Mouse (Mus musculus) liver, adult (tissue): ENCODE measurements around the gene Hexdc.

Source experiments
- GATA4 ChIP-seq: IDR thresholded peaks from 2 replicates; pipeline ENCODE4 v1.6.1; 2014; ENCODE audit warnings: mild to moderate bottlenecking, low read length; ENCODE audit not compliant: insufficient replicate concordance

Gene Hexdc

GRCm38 (mm10) chr11:121259160-121260100 is 55.2 kb downstream of the Hexdc start, which contains the start of gene Foxk2:
TSS of gene Foxk2 (plus strand) at chr11:121259990.
- TF ChIP-seq GATA4 = no peak

GRCm38 (mm10) chr11:121260211-121260906 is 56.1 kb downstream of the Hexdc start:
- TF ChIP-seq GATA4 = no peak

- TF ChIP-seq GATA4 = no peak
Observed at GRCm38 (mm10) chr11:121261074-121261473, 56.8 kb downstream of the Hexdc start.
